Mouse (Mus musculus) left cerebral cortex, adult 8-10 months (tissue): ENCODE results near the gene Slc41a1. TPM values are rescaled to one million over a fixed set of nuclear protein-coding genes. Genes with fewer than 3 reads are reported as not detected.

ENCODE experiments used
- DNase-seq, 2 experiments: peaks; one replicate each; pipeline ENCODE4 v3.0.0; 2022; ENCODE audit warnings: low spot score in 2 of 2
- total RNA-seq, 4 experiments: library from RNA; stranded (reverse); gene quantifications; 2 replicates each; pipeline ENCODE4 v1.2.4; 2022

Gene Slc41a1
- total RNA-seq, 4 experiments from 2014 or later, result 49.4 to 56.1 (median 53.7) TPM

GRCm38 (mm10) chr1:131879816-131880215 lies 52.5 kb downstream of the Slc41a1 start:
- DNase-seq, result no peak

DNA sequence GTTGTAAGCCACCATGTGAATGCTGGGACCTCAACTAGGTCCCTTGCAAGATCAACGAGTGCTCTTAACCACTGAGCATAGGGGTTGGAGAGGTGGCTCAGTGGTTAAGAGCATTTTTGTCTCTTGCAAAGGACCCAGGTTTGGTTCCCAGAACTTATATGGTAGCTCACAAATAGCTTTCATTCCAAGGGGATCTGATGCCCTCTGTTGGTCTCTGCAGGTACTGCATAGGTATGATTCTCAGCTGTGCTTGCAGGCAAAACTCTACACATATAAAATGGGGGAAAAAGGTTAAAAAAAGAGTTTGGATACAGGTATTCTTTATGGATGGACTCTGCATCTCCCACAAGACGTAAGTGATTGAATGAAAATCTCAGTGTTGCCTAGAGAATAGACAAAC lies 55.5 kb downstream of the Slc41a1 start:
- no peak for DNase-seq

GRCm38 (mm10) chr1:131886173-131886572 lies 58.9 kb downstream of the Slc41a1 start:
- DNase-seq, result no peak

DNA sequence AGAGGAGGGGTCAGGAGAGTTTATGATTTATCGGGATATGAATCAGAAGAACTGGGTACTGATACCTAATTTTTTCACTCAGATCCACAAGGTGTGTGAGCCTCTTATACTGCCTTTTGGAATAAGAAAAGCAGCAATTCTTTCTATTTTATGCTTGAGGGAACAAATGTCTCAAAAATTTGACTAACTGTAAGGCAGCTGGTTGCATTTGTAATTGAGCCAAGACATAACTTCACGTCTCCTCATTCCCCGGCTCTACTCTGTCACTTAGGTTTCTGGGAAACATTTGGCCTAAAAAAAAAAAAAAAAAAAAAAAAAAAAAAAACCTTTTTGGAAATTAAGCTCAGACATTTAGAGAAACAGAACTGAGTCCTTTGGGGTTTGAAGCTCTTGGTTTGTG lies 59.3 kb downstream of the Slc41a1 start:
- DNase-seq, result no peak

GRCm38 (mm10) chr1:131890043-131890658 lies 62.9 kb downstream of the Slc41a1 start:
- DNase-seq, result no peak

- DNase-seq, result no peak
Measured at GRCm38 (mm10) chr1:131891436-131891835, 64.1 kb downstream of the Slc41a1 start.

Other genes with a start within 250 kb of the Slc41a1 start
- gene Avpr1b, start 228.3 kb upstream of the Slc41a1 start, total RNA-seq, result not detected
- 1 to 10 TPM in 2 of 4 experiments, not detected in 2; 3.4 to 5.1 TPM for gene Ctse, start 189.2 kb upstream of the Slc41a1 start, total RNA-seq
- gene Rab7b, start 138.8 kb upstream of the Slc41a1 start, total RNA-seq, result 1 to 10 TPM; 1.2 to 7.3 (median 3.3) TPM
- gene Slc26a9, start 83.5 kb upstream of the Slc41a1 start, total RNA-seq, result under 1 TPM in 2 of 4 experiments, not detected in 2; 0.06 to 0.13 TPM
- gene Pm20d1, start 30.1 kb upstream of the Slc41a1 start, total RNA-seq, result 1 to 10 TPM; 2.1 to 3.3 (median 2.4) TPM
- gene Rab29, start 39.7 kb downstream of the Slc41a1 start, total RNA-seq, result 1 to 10 TPM; 4.7 to 6.7 (median 6.1) TPM
- 100 to 1,000 TPM; 142 to 178 (median 163) TPM for gene Nucks1, start 83.0 kb downstream of the Slc41a1 start, total RNA-seq
- 1 to 10 TPM in 1 of 4 experiments, under 1 TPM in 3; 0.65 to 1.9 (median 0.79) TPM for gene Slc45a3, start 135.5 kb downstream of the Slc41a1 start, total RNA-seq
- gene Elk4, start 180.1 kb downstream of the Slc41a1 start, total RNA-seq, result 10 to 100 TPM; 54.1 to 63.5 (median 58.5) TPM
- 100 to 1,000 TPM in 1 of 4 experiments, 10 to 100 TPM in 3; 77.0 to 100 (median 85.0) TPM for gene Mfsd4a, start 240.6 kb downstream of the Slc41a1 start, total RNA-seq